8 mouse cellular contexts compared by ENCODE assay signal in genomic region chr5:142387716-142388115, GRCm38 (mm10). TPM values are rescaled to one million over a fixed set of nuclear protein-coding genes. Genes with fewer than 3 reads are reported as not detected.
DNase-seq lines count a peak whose midpoint lies in the region; ATAC-seq and TF ChIP-seq lines count a peak whose summit lies in the region.

No protein-coding gene starts in this region.

- ATAC-seq in forebrain, embryonic 15.5 days (replicated peaks), result no peak

- 73% methylated on average over 4 of the region's 4 CpGs for WGBS in forebrain, embryonic 15.5 days

- H3K79me2 ChIP-seq in MEL (ENCODE audit: control insufficient read depth, insufficient read depth, low read length, poor library complexity), result no peaks in the 10 kb centered on the region

- H3K27ac ChIP-seq in MEL (ENCODE audit: control insufficient read depth, low read depth, low read length), result no peak overlapping the region
- H3K27ac ChIP-seq in forebrain, embryonic 15.5 days (replicated peaks), result peak overlapping the region; percentile 54; the same call in 1 of the 2 replicates

- H3K4me2 ChIP-seq in forebrain, embryonic 15.5 days (replicated peaks), result no peak overlapping the region

- H3K4me3 ChIP-seq in MEL (ENCODE audit: control insufficient read depth in 1 of 2, insufficient read depth in 1 of 2, low read depth in 2 of 2, low read length in 2 of 2), result no peak overlapping the region
- H3K4me3 ChIP-seq in forebrain, embryonic 15.5 days, result no peak overlapping the region

- peak; percentile 58 for TF ChIP-seq RAD21 in MEL (IDR thresholded peaks at IDR 0.05; ENCODE audit: low read depth, low read length)

- H3K9ac ChIP-seq in MEL (ENCODE audit: control insufficient read depth, low read depth, low read length, poor library complexity, severe bottlenecking), result no peak overlapping the region
- H3K9ac ChIP-seq in forebrain, embryonic 15.5 days (replicated peaks), result no peak overlapping the region

- peak; percentile 52 to 65 (median 65) for TF ChIP-seq CTCF in MEL (IDR thresholded peaks at IDR 0.05 in 2 of 3, conservative IDR thresholded peaks at IDR 0.05 in 1 of 3; ENCODE audit: control insufficient read depth in 1 of 3, insufficient read depth in 1 of 3, low read depth in 2 of 3, low read length in 3 of 3, poor library complexity in 1 of 3, severe bottlenecking in 1 of 3)

- 0 out of 4 replicates have a peak, but pooled peaks cover 0 to 3% of the 10 kb centered on the region in 2 experiments for H3K36me3 ChIP-seq in MEL (ENCODE audit: control insufficient read depth in 1 of 2, insufficient read depth in 2 of 2, low read length in 2 of 2)
- no peaks in the 10 kb centered on the region for H3K36me3 ChIP-seq in forebrain, embryonic 15.5 days

- no peaks in the 10 kb centered on the region for H3K27me3 ChIP-seq in MEL (ENCODE audit: control insufficient read depth in 1 of 2, insufficient read depth in 2 of 2, low read length in 2 of 2)
- H3K27me3 ChIP-seq in forebrain, embryonic 15.5 days, result no peaks in the 10 kb centered on the region

- peaks cover 11 to 13% of the 10 kb centered on the region in 2 experiments; a peak in 3 of 4 replicates for H3K4me1 ChIP-seq in MEL (ENCODE audit: control insufficient read depth in 1 of 2, insufficient read depth in 2 of 2, low read length in 2 of 2)
- H3K4me1 ChIP-seq in forebrain, embryonic 15.5 days, result peaks cover 25% of the 10 kb centered on the region

- no peak for TF ChIP-seq EP300 in MEL (IDR thresholded peaks at IDR 0.05; ENCODE audit: low read depth in 1 of 2, low read length in 2 of 2)

- peak; percentile 47 to 48 for DNase-seq in kidney, postnatal 4 days
- DNase-seq in kidney, adult 9 months, result no peak
- DNase-seq in MEL (ENCODE audit: low read depth, low spot score), result peak; percentile 50
- DNase-seq in natural killer cell, adult 2 months (ENCODE audit: low spot score in 2 of 2), result peak; percentile 28 to 53
- DNase-seq in cerebellum, adult 11 months, result no peak
- DNase-seq in left cerebral cortex, postnatal 25 days (ENCODE audit: low spot score in 2 of 2), result no peak
- no peak for DNase-seq in heart, adult 18-20 months

- no peaks in the 10 kb centered on the region for H3K9me3 ChIP-seq in MEL (replicated peaks; ENCODE audit: insufficient read depth, low read length)
- no peaks in the 10 kb centered on the region for H3K9me3 ChIP-seq in forebrain, embryonic 15.5 days

- TF ChIP-seq POLR2A in MEL (IDR thresholded peaks at IDR 0.05; ENCODE audit: control insufficient read depth in 1 of 2, insufficient read depth in 1 of 2, low read depth in 1 of 2, low read length in 2 of 2, poor library complexity in 1 of 2), result no peak

- intact Hi-C loops in left cerebral cortex, postnatal 25 days (cut with DNase I), result no loop called here

TF ChIP-seq in MEL, 35 proteins besides CTCF, POLR2A, EP300 and RAD21:
- TF ChIP-seq MXI1 (IDR thresholded peaks at IDR 0.05; ENCODE audit: low read depth, low read length) (no peak), KAT2A (conservative IDR thresholded peaks at IDR 0.05; ENCODE audit: low read depth, low read length) (no peak), TCF12 (IDR thresholded peaks at IDR 0.05; ENCODE audit: low read depth, low read length) (no peak), SMC3 (IDR thresholded peaks at IDR 0.05; ENCODE audit: low read depth, low read length) (peak; percentile 68), ZNF384 (IDR thresholded peaks at IDR 0.05; ENCODE audit: low read depth, low read length) (no peak), ZC3H11A (IDR thresholded peaks at IDR 0.05; ENCODE audit: low read depth, low read length) (0 out of 2 replicates have a peak, but pooled peaks have one; percentile 18), POLR2AphosphoS2 (IDR thresholded peaks at IDR 0.05; ENCODE audit: low read length) (no peak), UBTF (IDR thresholded peaks at IDR 0.05; ENCODE audit: borderline replicate concordance, insufficient read depth, low read depth, low read length) (no peak), CHD1 (IDR thresholded peaks at IDR 0.05; ENCODE audit: low read depth, low read length) (no peak)

RNA-seq across cellular contexts. Expression of gene Foxk1, which starts 13.6 kb away (rescaled TPM):
- total RNA-seq in MEL (2012; rRNA removed), result 8.2 and 9.1 TPM in 2 replicates
- polyA plus RNA-seq in MEL (2012; ENCODE audit: insufficient read depth in 1 of 2, insufficient read length in 2 of 2, low read depth in 1 of 2, low replicate concordance in 2 of 2, missing spikeins in 1 of 2), result 10 to 100 TPM in 1 of 2 experiments, not detected in 1; 20.2 TPM
- 3.9 TPM in 2 replicates for polyA plus RNA-seq in forebrain, embryonic 15.5 days (2015; fragmentation: Nextera tagmentation; extraction: Ambion mirVana)
- 10 to 100 TPM; 38.7 to 40.5 TPM for total RNA-seq in left cerebral cortex, postnatal 25 days (2021)
- 10 to 100 TPM; 15.7 to 15.9 TPM for total RNA-seq in heart, adult 18-20 months (2021)

Comparison
In these comparisons a context has a peak if more than half of its experiments do, and no peak if none do; other contexts are left out.
1. DNase-seq: peak in kidney, postnatal 4 days (2 of 2), MEL (single experiment) and natural killer cell, adult 2 months (2 of 2); none in kidney, adult 9 months (single experiment), cerebellum, adult 11 months (single experiment), left cerebral cortex, postnatal 25 days (0 of 2) and heart, adult 18-20 months (0 of 2).